Mouse (Mus musculus): ENCODE measurements at regions not wholly inside any gene's neighbourhood (a gene's known extent, or its start where the extent isn't known, plus 50 kb on each side); places are given as distances from the start of the nearest gene placed in this dataset.

GRCm38 (mm10) chr1:121771444-121771843 lies 203.7 kb upstream of the Ddx18 start:
- TF ChIP-seq CTCF (IDR thresholded peaks at IDR 0.05; ENCODE audit: borderline replicate concordance, insufficient read depth, low read depth, low read length) (no peak), POLR2A (IDR thresholded peaks at IDR 0.05; ENCODE audit: borderline replicate concordance, insufficient read depth, low read length) (no peak)
